23 mouse cellular contexts compared by ENCODE assay signal in genomic region chr19:27738908-27739307, GRCm38 (mm10).
DNase-seq lines count a peak whose midpoint lies in the region; ATAC-seq and TF ChIP-seq lines count a peak whose summit lies in the region.
"Had no signal": no experiment of that assay in that cellular context is flagged by ENCODE, and none has a peak within 500 bp of the region (broad histone marks: within the 10 kb centered on the region; RNA-seq: fewer than 3 reads in every experiment).

No protein-coding gene starts in this region.

- H3ac ChIP-seq in myocyte (ENCODE audit: control insufficient read depth, insufficient read length) = no peak overlapping the region

- dilution Hi-C loops in CH12.LX (cut with MboI; ENCODE audit: extremely low pct_ligation_motif_present, extremely low pct_unique_long_range_greater_than_20kb, low sequenced_read_pairs) = no loop called here

- no peak overlapping the region for H3K4me3 ChIP-seq in midbrain, embryonic 11.5 days (ENCODE audit: low read depth, low read length)
- no peak overlapping the region for H3K4me3 ChIP-seq in midbrain, postnatal 0 days (ENCODE audit: low read depth, low read length)
- H3K4me3 ChIP-seq in CH12.LX (replicated peaks in 1 of 3; ENCODE audit: low read depth in 2 of 3, low read length in 2 of 3, poor library complexity in 1 of 3) (no peak overlapping the region), myocyte (no peak overlapping the region)
- no peak overlapping the region for H3K4me3 ChIP-seq in intestine, embryonic 15.5 days (replicated peaks)
- H3K4me3 ChIP-seq: embryonic facial prominence, embryonic 10.5 days; embryonic facial prominence, embryonic 12.5 days; forebrain, embryonic 10.5 days; forebrain, embryonic 12.5 days had no signal

- WGBS in midbrain, embryonic 11.5 days = 86% methylated on average over 8 of the region's 8 CpGs
- WGBS in midbrain, postnatal 0 days = 68% methylated on average over 8 of the region's 8 CpGs
- WGBS in intestine, embryonic 15.5 days = 64% methylated on average over 8 of the region's 8 CpGs

- ATAC-seq in midbrain, embryonic 11.5 days (ENCODE audit: low FRiP score) = no peak
- ATAC-seq in midbrain, postnatal 0 days (ENCODE audit: low FRiP score) = no peak
- no peak for ATAC-seq in intestine, embryonic 15.5 days
- ATAC-seq: activated CD4-positive, CD25-positive, alpha-beta regulatory T cell, adult 4 months; CD4-positive, CD25-positive, alpha-beta regulatory T cell, adult 4 months; forebrain, embryonic 14.5 days; forebrain, embryonic 16.5 days had no signal

- peaks cover 2% of the 10 kb centered on the region; the same call in 1 of the 2 replicates for H3K4me1 ChIP-seq in midbrain, embryonic 11.5 days (ENCODE audit: control insufficient read depth, insufficient read depth, low read length)
- no peaks in the 10 kb centered on the region for H3K4me1 ChIP-seq in midbrain, postnatal 0 days (ENCODE audit: insufficient read depth, low read length)
- H3K4me1 ChIP-seq in CH12.LX (ENCODE audit: control insufficient read depth in 1 of 2, insufficient read depth in 2 of 2) = peaks cover 0 to 3% of the 10 kb centered on the region in 2 experiments; a peak in 1 of 4 replicates
- H3K4me1 ChIP-seq in intestine, embryonic 15.5 days (replicated peaks) = no peaks in the 10 kb centered on the region

- no peak overlapping the region for H3K27ac ChIP-seq in midbrain, embryonic 11.5 days (ENCODE audit: low read depth, low read length)
- no peak overlapping the region for H3K27ac ChIP-seq in midbrain, postnatal 0 days (ENCODE audit: low read depth, low read length)
- no peak overlapping the region for H3K27ac ChIP-seq in CH12.LX (ENCODE audit: insufficient read depth, low read depth)
- H3K27ac ChIP-seq in intestine, embryonic 15.5 days = no peak overlapping the region
- H3K27ac ChIP-seq: embryonic facial prominence, embryonic 10.5 days; embryonic facial prominence, embryonic 12.5 days; forebrain, embryonic 10.5 days; forebrain, embryonic 12.5 days had no signal

- H3K79me2 ChIP-seq in CH12.LX (replicated peaks; ENCODE audit: control insufficient read depth, extremely low read depth, insufficient read depth, poor library complexity, severe bottlenecking) = no peaks in the 10 kb centered on the region
- no peaks in the 10 kb centered on the region for H3K79me2 ChIP-seq in myocyte (ENCODE audit: control insufficient read depth, insufficient read depth)

- TF ChIP-seq RAD21 in CH12.LX (IDR thresholded peaks at IDR 0.05; ENCODE audit: low read depth, low read length) = no peak

- no peak for TF ChIP-seq EP300 in CH12.LX (IDR thresholded peaks at IDR 0.05; ENCODE audit: low read length)

- TF ChIP-seq POLR2A in CH12.LX (IDR thresholded peaks at IDR 0.05; ENCODE audit: low read depth, low read length) (no peak), myocyte (IDR thresholded peaks at IDR 0.05; ENCODE audit: insufficient read length, low read depth) (no peak)

- peak; percentile 61 for DNase-seq in midbrain, embryonic 11.5 days (ENCODE audit: low spot score, missing footprints)
- no peak for DNase-seq in midbrain, postnatal 0 days (ENCODE audit: low spot score)
- DNase-seq in CH12.LX (ENCODE audit: extremely low read depth) = peak; percentile 13
- peak; percentile 18 for DNase-seq in fat pad, adult 2 months (ENCODE audit: extremely low read depth, low read depth, low spot score)
- no peak for DNase-seq in lung, postnatal 4 days
- no peak for DNase-seq in right cerebral cortex, postnatal 10 days (ENCODE audit: low spot score in 2 of 2)
- DNase-seq: adrenal gland, adult 8-10 months; adrenal gland, postnatal 14 days; adrenal gland, postnatal 36 days; cerebellum, adult 11-12 months; cerebellum, adult 9-10 months; cerebellum, postnatal 10 days; cerebellum, postnatal 25 days had no signal

- in situ Hi-C loops in CH12.LX (cut with MboI; ENCODE audit: low pct_ligation_motif_present, low pct_unique_long_range_greater_than_20kb, low sequenced_read_pairs) = no loop called here

- H3K9ac ChIP-seq in midbrain, embryonic 11.5 days (ENCODE audit: low read length) = no peak overlapping the region
- no peak overlapping the region for H3K9ac ChIP-seq in midbrain, postnatal 0 days (replicated peaks; ENCODE audit: low read length, poor library complexity, severe bottlenecking)
- no peak overlapping the region for H3K9ac ChIP-seq in CH12.LX (ENCODE audit: insufficient read depth, low read depth)
- H3K9ac ChIP-seq in intestine, embryonic 15.5 days = no peak overlapping the region
- H3K9ac ChIP-seq: embryonic facial prominence, embryonic 12.5 days; forebrain, embryonic 12.5 days had no signal

- no peak for TF ChIP-seq CTCF in midbrain, postnatal 0 days (IDR thresholded peaks at IDR 0.05)
- TF ChIP-seq CTCF in CH12.LX (conservative IDR thresholded peaks at IDR 0.05 in 1 of 2, IDR thresholded peaks at IDR 0.05 in 1 of 2; ENCODE audit: low read depth in 2 of 2, low read length in 2 of 2) = no peak

- no peaks in the 10 kb centered on the region for H3K36me3 ChIP-seq in midbrain, embryonic 11.5 days (ENCODE audit: control insufficient read depth, insufficient read depth, low read length)
- no peaks in the 10 kb centered on the region for H3K36me3 ChIP-seq in midbrain, postnatal 0 days (ENCODE audit: insufficient read depth, low read length)
- H3K36me3 ChIP-seq in CH12.LX (replicated peaks in 1 of 2; ENCODE audit: control insufficient read depth in 1 of 2, insufficient read depth in 1 of 2, low read length in 1 of 2) = no peaks in the 10 kb centered on the region
- no peaks in the 10 kb centered on the region for H3K36me3 ChIP-seq in myocyte (ENCODE audit: control insufficient read depth, insufficient read depth)
- no peaks in the 10 kb centered on the region for H3K36me3 ChIP-seq in intestine, embryonic 15.5 days
- H3K36me3 ChIP-seq: embryonic facial prominence, embryonic 10.5 days; embryonic facial prominence, embryonic 12.5 days; forebrain, embryonic 10.5 days; forebrain, embryonic 12.5 days had no signal

- no peaks in the 10 kb centered on the region for H3K9me3 ChIP-seq in midbrain, embryonic 11.5 days (ENCODE audit: control insufficient read depth, low read length)
- H3K9me3 ChIP-seq in midbrain, postnatal 0 days (ENCODE audit: low read length) = no peaks in the 10 kb centered on the region
- H3K9me3 ChIP-seq in CH12.LX (replicated peaks; ENCODE audit: low read length) = no peaks in the 10 kb centered on the region
- H3K9me3 ChIP-seq in intestine, embryonic 15.5 days = no peaks in the 10 kb centered on the region
- H3K9me3 ChIP-seq: embryonic facial prominence, embryonic 10.5 days; embryonic facial prominence, embryonic 12.5 days; forebrain, embryonic 10.5 days; forebrain, embryonic 12.5 days had no signal

- H3K4me2 ChIP-seq in midbrain, embryonic 11.5 days = no peak overlapping the region
- H3K4me2 ChIP-seq in midbrain, postnatal 0 days (ENCODE audit: low read depth, low read length, poor library complexity, severe bottlenecking) = no peak overlapping the region
- no peak overlapping the region for H3K4me2 ChIP-seq in CH12.LX (ENCODE audit: insufficient read depth, low read depth, poor library complexity, severe bottlenecking)
- H3K4me2 ChIP-seq in myocyte (ENCODE audit: low read depth) = no peak overlapping the region
- H3K4me2 ChIP-seq in intestine, embryonic 15.5 days (replicated peaks) = no peak overlapping the region
- H3K4me2 ChIP-seq: embryonic facial prominence, embryonic 12.5 days; forebrain, embryonic 12.5 days had no signal

- no peaks in the 10 kb centered on the region for H3K27me3 ChIP-seq in midbrain, embryonic 11.5 days (ENCODE audit: control insufficient read depth, insufficient read depth, low read length)
- H3K27me3 ChIP-seq in midbrain, postnatal 0 days (ENCODE audit: insufficient read depth, low read length) = no peaks in the 10 kb centered on the region
- H3K27me3 ChIP-seq in CH12.LX (replicated peaks) (no peaks in the 10 kb centered on the region), myocyte (ENCODE audit: control insufficient read depth, insufficient read depth, insufficient read length) (no peaks in the 10 kb centered on the region)
- no peaks in the 10 kb centered on the region for H3K27me3 ChIP-seq in intestine, embryonic 15.5 days (replicated peaks)
- H3K27me3 ChIP-seq: embryonic facial prominence, embryonic 12.5 days; forebrain, embryonic 12.5 days had no signal

TF ChIP-seq in CH12.LX, 34 proteins besides CTCF, POLR2A, EP300 and RAD21:
- TF ChIP-seq PAX5 (IDR thresholded peaks at IDR 0.05; ENCODE audit: low read length) (no peak), ZC3H11A (IDR thresholded peaks at IDR 0.05; ENCODE audit: low read depth, low read length) (no peak), KAT2A (IDR thresholded peaks at IDR 0.05; ENCODE audit: insufficient replicate concordance, low read length) (no peak), MAX (IDR thresholded peaks at IDR 0.05; ENCODE audit: low read length) (no peak), MXI1 (IDR thresholded peaks at IDR 0.05; ENCODE audit: low read depth, low read length) (no peak), USF1 (IDR thresholded peaks at IDR 0.05; ENCODE audit: low read depth, low read length) (no peak), NELFE (IDR thresholded peaks at IDR 0.05; ENCODE audit: low read depth, low read length) (no peak), ZKSCAN1 (IDR thresholded peaks at IDR 0.05; ENCODE audit: borderline replicate concordance, low read depth, low read length) (no peak), JUND (conservative IDR thresholded peaks at IDR 0.05; ENCODE audit: low read depth, low read length) (no peak), BHLHE40 (IDR thresholded peaks at IDR 0.05; ENCODE audit: low read depth, low read length) (no peak)

TF ChIP-seq in myocyte, 11 proteins besides CTCF, POLR2A, EP300 and RAD21:
- no peak for TF ChIP-seq REST (IDR thresholded peaks at IDR 0.05; ENCODE audit: insufficient read depth, insufficient read length)
- TF ChIP-seq SRF (IDR thresholded peaks at IDR 0.05; ENCODE audit: control insufficient read depth, insufficient read length, low read depth) = no peak
- no peak for TF ChIP-seq USF1 (IDR thresholded peaks at IDR 0.05; ENCODE audit: low read depth)
- peak in 1 of 3 experiments; percentile 70 for TF ChIP-seq MYOG (IDR thresholded peaks at IDR 0.05; ENCODE audit: control insufficient read depth in 1 of 3, insufficient read depth in 1 of 3, insufficient read length in 2 of 3, low read depth in 2 of 3)
- TF ChIP-seq MAX (IDR thresholded peaks at IDR 0.05; ENCODE audit: low read depth) = no peak
- TF ChIP-seq MYOD1 (IDR thresholded peaks at IDR 0.05; ENCODE audit: control insufficient read depth in 1 of 3, insufficient read length in 2 of 3, low read depth in 2 of 3) = peak in 2 of 3 experiments; percentile 55 to 89
- TF ChIP-seq TCF3 (IDR thresholded peaks at IDR 0.05; ENCODE audit: insufficient read length, low read depth) = no peak
- no peak for TF ChIP-seq CEBPB (IDR thresholded peaks at IDR 0.05; ENCODE audit: insufficient read depth, poor library complexity, severe bottlenecking)
- peak; percentile 45 for TF ChIP-seq TCF12 (IDR thresholded peaks at IDR 0.05; ENCODE audit: insufficient read depth, poor library complexity, severe bottlenecking)
- TF ChIP-seq POLR2AphosphoS2 (IDR thresholded peaks at IDR 0.05; ENCODE audit: insufficient read length, low read depth) = no peak

Comparison
In these comparisons a context has a peak if more than half of its experiments do, and no peak if none do; other contexts are left out.
1. DNase-seq: peak in midbrain, embryonic 11.5 days (single experiment), CH12.LX (single experiment) and fat pad, adult 2 months (single experiment); none in midbrain, postnatal 0 days (single experiment), lung, postnatal 4 days (0 of 2) and right cerebral cortex, postnatal 10 days (0 of 2).